Mouse (Mus musculus) T-helper 2 cell (primary cell): ENCODE measurements at regions not wholly inside any gene's neighbourhood (a gene's known extent, or its start where the extent isn't known, plus 50 kb on each side); places are given as distances from the start of the nearest gene placed in this dataset.

Experiments used
- in situ Hi-C: fragments of 300-600 bp; cut with MboI, MseI; formaldehyde crosslinking; loops from one replicate; pipeline ENCODE4 v1.15.1; 2025; ENCODE audit warnings: high pct_unique_total_duplicates

DNA sequence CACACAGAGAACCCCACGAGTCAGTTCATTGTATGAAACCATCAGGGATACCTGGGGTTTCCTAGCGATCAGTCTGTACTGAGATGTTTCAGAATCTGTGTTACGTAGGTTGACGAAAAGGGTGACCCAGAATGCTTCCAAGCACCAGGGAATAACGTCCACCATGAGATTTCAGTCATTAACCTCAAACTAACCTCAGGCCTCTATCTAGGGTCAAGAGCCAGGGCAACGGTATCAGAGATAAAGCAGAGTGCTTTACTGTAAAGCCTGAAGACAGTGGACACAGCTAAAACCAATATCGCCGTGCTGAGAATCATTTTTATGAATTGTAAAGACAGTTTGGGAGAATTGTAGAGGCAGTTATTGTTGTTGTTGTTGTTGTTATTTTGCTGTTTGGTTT is 52.9 kb upstream of the Errfi1 start:
- in situ Hi-C loops, result no loop called here

DNA sequence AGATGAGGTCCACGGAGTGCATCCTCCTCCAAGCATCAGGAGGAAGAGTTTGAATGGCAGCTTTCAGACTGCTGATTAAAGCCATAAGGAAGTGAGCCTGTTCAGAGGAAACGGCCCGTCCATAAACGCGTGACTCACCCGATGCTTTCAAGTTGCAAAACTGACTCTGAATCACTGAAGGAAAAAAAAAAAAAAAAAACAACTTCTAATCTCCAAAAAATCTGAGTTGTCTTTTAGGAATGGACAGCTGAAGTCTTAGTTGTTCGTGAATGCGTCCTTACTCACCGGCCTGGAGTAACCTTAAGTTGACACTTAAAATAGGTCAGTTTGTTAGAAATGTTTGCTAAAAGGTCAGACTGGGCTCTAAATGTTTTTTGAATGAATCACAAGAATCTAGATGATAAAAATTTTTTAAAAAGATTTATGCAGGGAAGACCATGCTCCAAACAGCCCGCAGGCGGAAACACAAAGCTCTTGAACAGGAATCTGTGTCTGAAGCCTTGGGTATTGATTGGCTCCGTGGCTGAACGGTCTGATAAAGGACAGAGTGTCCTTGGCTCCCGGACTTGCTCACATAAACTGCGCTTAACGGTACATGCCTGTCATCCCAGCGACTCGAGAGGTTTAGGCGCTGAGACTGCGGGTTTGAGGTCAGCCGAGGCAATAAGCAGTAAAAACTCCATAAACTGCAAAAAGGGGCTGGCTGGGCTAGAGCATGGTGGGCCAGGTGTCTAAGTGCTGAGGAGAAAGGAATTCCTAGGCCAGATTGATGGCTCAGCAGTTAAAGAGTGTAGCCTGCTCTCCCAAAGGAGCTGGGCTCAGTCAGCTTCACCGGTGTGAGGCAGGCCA is 53.9 kb upstream of the Errfi1 start:
- in situ Hi-C loops, result no loop called here

DNA sequence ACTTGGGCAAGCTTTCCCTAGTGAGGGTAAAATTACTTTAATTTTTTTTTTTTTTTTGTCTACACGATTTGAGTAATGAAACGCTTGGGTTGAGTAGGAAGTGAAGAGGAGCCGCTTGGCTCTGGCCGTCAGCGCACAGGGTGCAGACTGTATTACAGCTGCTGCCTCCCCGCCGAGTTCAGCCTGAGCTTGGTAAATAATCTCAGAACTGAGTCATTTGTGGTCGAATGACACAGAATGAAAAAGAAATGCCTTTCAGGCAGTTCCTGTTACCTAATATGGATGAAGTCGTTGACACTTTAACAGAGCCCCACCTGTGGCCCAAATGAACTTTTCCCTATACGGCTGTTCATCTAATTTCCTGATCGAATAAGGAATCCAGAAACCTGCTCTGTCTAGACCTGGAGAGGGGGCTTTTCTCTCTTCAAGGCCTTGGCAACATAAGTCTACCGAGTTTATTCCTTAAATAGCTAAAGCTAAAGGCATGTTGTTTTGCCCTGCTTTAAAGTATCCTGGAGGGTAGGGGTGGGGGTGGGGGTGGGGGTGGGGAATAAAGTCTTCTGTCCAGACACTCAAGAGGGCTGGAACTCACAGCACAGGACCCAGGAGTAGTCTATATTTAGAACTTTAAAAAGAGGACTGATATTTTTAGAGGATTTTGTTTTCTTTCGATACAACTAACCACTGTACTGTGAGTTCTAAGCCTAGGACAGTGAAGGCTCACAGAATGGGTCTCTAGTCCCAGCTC is 54.8 kb upstream of the Errfi1 start:
- in situ Hi-C loops, result no loop called here

DNA sequence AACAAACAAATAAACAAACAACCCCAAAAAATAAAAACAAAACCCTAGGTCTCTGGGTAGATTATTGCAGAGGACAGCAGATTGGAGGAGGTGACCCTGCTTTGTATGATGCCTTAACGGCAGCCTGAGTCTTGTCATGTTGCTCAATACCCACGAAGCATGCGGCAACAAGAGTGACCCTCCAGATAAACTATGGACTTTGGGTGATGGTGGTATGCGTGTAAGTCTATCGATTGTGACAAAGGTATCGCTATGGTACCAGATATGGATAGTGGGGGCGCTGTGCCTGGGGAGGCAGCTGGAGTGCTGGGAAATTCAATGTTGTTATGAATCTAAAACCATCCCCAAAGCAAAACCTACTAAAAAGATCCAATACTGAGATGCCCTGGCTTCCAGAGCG is 55.4 kb upstream of the Errfi1 start:
- in situ Hi-C loops, result no loop called here

DNA sequence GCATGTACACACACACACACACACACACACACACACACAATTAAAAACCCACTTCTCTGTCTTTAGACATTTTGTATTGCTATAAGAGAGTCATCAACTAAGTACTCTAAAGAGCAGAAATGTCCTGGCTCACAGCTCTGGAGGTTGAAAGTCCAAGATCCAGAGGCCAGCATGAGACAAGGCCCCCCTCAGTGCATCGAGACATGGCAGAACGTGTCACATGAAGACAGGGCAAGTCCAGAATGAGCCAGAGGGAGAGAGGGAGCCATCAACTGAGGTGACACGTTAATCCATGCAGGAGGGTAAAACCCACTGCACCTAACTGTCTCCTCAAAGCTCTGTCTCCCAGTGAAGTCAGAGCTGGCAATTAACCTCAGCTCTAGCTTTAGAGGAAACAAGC is 56.7 kb upstream of the Errfi1 start:
- in situ Hi-C loops, result no loop called here

DNA sequence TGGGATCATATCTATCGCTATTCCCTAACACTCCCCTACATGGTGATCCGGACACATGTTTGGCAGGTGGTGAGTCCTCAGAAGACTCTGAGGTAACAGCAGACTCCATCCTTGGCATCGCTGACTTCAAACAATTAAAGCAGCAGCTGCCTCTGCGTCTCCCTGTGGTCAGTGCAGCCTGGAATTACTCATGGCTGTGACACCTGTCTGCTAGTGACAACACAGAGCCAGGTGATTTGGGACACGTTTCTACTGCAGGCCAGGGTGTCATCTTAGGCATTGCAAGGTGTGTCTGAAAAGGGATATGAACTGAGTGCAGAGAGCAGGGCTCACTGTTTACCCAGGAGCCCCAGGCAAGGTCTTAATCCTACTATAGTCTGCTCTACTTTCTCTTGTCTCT is 58.8 kb upstream of the Errfi1 start:
- in situ Hi-C loops, result no loop called here

DNA sequence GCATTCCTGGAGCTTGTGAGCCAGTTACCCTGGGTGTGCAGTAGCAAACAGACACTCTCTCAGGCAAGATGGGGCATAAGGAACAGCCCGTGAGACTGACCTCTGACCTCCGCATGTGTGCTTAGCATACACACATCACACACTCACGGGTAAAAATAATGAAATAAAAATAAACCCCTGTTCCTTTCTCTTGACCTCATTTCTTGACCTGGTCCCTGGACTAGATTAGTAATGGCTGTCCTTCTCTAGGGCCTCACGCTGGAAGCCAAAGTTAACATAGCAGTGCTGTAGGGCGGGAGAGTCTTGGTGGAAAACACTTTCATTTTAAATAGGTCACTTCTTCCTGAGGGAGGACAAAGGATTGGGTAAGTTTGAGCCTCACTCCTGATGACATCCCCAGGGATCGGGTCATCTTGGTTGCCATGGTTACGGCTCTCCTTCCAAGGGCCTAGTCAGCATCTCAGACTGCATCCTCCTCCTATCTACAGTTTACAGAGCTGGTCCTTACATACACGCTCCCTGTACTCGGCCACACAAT is 59.4 kb upstream of the Errfi1 start:
- in situ Hi-C loops, result no loop called here

DNA sequence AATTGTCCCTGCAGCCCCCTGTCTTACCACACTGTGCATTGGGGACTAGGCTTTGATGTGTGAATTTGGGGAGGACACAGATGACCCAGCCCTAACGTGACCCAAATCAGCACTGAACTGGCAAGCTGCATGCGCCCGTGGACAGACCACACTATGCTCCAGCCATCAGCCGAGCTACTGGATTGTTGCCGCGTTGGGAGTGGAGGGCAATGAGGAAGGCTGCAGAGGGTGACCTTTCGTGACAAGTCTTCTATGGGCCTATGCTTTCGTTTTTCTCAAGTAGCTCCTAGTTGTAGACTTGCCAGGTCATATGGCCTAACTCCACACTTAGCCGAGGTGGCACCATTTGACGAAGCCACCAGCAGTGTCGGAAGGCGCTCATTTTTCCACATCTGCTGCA is 60.6 kb upstream of the Errfi1 start:
- in situ Hi-C loops, result no loop called here

DNA sequence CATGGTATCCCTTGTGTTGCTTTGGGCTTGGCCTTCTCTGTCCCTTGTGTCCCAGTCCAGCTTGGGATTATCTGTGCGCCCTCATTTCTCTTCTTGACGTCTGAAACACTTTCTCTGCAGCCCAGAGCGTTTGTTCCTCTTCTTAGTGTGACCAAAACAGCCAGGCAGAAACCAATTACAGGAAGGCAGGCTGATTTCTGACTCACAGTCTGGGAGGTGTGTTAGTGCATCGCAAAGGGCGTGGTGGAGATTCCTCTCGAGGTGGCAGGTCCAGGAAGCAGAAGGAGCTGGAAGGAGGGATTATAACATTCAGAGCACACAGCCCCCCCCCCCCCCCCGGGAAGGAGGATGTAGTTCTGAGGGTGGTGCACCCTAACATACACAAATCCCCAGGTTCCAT is 64.6 kb upstream of the Errfi1 start:
- in situ Hi-C loops, result no loop called here

DNA sequence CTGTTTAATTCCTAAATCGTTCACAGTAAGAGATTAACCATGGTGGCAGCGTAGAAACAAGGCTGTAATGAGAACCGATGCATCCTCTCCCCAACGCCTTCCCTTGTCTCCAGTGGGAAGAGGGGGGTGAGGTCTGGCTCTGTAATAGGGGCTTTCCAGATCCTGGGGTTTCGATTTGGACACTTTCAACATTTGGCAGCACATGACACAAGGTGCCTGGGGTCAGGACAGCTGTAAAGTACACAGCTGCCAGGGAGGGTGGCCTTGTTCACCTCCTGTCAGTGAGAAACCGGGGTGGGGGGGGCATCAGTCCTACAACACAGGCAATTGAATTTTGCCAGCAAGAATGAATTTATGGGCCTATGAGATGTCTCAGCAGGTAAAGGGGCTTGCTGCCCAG is 66.6 kb upstream of the Errfi1 start:
- in situ Hi-C loops, result no loop called here

DNA sequence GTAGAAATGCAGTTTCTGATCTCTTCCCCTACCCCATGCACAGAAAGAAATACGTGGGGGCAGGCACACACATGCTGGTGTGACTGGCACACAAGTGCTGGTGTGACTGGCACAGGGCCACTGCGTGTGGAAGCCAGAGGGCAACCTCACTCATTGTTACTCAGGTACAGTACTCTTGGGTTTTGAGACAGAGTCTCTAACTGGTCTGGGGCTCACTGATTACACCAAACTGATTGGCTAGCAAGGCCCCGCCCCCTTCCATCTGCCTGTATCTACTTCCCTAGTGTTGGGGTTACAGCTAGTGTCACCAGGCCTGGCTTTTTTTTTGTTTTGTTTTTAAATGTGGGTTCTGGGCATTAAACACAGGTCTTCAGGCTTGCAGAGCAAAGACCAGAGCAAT is 67.1 kb upstream of the Errfi1 start:
- in situ Hi-C loops, result no loop called here

DNA sequence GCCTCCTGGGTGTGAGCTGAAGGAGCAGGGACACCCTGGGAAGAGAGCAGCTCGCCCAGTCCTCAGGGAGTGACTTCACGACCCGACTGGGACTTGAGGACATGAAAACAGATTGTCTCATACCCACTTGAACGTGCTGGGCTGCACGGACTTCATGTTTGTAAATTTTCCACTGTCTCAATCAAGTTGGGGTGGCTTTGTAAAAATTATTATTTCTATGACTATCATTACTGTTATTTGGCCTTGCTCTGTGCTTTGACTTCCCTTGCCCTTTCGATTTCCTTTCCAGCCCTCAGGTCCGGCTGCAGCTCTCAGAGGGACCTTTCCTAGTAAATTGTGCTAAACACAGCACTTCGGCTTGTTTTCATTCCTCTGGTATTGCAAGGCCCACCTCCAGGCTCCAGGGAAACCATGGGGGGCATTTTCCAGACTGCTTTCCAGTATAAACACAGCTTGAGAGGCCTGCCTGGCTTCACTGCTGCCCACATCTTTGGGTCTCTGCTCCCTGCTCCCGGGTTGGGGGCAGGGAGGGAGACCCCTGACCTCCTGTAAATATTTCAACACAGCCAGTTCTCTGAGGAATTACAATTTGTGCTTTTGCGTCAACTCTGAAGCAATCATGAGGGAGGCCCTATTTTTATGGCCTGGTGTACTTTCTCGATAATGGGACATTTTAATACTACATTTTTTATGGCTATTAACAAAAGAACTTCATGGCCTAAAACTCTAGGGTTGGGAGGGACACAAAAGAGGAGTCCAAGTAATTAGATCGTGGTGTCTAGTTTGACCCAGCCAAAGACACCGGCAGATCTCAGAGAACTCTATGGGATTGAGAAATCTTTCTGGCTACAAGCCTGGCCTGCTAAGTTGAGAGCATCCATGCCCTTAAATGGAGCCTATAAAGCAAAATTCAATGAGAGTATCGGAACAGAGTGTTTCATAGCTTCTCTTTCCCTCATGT is 68.9 kb upstream of the Errfi1 start:
- in situ Hi-C loops, result no loop called here

DNA sequence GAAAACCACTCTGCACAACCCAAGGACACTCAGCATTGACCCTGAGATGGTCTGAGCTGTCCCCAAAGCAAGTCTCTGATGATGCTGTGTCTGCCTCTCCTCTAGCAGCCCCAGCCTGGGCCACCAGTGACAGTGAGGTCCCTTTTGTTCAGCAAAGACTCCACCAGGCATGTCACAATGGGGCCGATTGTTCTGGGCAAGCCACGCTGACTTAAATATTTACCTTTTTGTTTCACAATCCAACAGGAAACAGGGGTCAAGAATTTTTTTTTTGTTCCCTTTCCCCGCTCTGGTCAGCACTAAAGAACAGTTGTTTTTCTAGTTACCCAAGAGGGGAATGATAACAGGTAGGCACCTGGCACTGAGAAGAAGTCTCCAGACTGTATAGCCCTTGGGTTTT is 72.4 kb upstream of the Errfi1 start:
- in situ Hi-C loops, result no loop called here

DNA sequence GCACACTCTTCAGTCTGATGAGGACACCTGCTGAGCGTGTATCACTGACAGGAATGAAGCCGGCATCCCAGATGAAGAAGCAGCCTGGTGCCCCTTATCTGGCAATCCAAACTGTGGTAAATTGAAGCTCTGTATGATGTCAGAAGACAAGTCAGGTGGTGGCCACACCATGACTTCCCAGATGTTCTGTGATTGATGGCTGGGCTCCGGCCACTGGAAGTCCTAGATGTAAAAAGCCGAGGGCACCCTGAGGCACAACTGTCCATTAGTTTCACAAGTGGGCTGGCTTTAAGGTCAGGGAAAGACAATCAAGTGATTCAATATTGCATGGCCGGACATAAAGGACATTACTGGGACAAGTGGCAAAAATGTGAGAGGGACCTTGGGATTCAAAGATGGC is 74.4 kb upstream of the Errfi1 start:
- in situ Hi-C loops, result no loop called here

DNA sequence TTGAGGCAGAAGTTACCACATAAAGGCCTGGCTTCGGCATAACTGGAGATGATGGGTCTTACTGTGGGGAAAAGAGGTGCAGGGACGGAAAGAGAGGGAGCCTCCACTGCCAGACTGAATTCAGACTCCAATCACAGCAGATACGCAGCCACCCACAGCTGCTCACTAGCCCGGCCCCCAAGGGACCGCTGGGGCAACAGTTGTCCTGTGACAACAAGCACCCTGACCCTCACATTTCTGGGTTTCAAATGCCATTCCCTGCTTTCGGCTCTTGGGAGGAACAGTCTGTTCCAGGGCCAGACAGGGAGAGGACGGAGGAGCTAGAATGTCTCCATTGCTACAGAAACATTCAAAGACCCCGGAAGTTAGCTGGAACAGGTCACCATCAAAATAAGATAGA is 75.0 kb upstream of the Errfi1 start:
- in situ Hi-C loops, result no loop called here

DNA sequence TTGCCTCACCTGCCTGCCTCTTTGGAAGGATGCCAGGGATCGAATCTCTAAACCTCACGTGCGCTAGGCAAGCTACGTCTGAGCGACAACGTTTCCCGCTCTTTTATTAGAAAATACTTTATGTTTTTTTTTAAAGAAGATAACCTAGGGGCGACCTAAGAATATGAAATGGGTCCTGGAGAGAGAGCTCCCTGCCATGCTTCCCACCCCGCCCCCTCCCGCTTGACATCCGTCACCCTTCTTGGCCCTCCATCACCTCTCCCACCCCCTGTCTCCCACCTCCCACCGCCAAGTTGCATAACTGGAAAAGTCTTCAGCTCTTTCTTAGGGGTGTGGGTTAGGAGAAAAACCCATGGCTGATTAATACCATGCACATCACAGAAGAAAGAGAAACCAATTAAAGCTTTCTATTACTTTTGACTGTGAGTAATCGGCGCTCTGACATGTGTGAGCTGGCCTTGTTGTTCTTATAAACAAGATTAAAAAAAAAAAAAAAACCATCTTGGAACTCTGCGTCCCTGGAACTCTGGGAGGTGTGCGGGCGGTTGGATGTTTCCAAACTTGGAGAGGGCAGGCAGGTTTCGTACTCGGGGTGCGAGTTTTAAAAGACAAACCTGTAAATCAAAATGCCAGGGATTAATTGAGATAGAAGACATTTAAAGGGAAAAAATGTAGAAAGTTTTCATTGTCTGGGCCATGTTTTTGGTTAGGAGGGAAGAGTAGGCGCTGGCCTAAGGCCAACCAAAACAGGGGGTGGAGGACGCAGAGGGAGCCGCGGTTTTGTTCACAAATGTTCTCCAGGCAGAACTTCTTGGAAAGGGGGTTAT is 77.8 kb upstream of the Errfi1 start:
- in situ Hi-C loops, result no loop called here

DNA sequence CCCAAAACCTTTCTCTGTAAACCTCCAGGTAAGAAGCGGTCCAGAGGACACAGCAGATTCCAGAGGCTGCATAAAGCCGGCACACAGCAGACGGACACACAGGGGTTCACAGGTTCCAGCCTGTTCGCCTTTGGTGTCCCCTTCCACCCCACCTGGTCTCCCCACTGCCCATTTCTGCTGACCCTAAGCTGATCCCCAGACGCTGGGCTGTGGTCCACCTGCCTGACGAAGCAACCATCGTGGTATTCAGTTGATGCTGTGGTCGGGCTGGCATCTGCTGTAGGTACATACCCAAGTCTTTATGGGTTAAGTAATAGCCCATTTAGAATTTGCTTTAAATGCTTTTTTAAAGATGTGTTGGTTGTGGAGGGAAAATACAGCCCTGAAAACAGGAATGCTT is 78.4 kb upstream of the Errfi1 start:
- in situ Hi-C loops, result no loop called here

DNA sequence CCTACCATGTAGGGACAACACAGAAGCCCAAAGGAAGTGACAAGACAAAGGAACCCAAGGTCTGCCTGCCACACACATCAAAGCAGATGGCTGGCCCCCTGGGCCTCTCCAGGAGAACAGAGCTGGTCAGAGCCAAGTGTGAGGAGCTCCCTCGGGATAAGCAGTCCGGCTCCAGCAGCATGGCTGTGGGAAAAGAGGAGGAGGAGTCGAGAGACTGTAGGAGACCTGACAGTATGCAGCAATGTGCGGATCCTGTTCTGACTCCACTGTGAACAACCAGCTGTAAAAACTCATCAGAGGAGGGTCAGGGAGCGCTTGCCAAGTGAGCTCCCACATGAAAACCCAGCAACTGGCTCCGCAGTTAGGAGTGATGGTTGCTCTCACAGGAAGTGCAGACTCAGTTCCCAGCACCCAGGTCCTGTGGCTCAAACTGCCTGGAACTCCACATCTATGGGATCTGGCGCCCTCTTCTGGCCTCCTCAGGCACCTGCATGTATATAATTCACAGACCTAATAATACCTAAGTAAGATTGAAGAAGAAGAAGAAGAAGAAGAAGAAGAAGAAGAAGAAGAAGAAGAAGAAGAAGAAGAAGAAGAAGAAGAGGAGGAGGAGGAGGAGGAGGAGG is 79.3 kb upstream of the Errfi1 start:
- in situ Hi-C loops, result no loop called here

DNA sequence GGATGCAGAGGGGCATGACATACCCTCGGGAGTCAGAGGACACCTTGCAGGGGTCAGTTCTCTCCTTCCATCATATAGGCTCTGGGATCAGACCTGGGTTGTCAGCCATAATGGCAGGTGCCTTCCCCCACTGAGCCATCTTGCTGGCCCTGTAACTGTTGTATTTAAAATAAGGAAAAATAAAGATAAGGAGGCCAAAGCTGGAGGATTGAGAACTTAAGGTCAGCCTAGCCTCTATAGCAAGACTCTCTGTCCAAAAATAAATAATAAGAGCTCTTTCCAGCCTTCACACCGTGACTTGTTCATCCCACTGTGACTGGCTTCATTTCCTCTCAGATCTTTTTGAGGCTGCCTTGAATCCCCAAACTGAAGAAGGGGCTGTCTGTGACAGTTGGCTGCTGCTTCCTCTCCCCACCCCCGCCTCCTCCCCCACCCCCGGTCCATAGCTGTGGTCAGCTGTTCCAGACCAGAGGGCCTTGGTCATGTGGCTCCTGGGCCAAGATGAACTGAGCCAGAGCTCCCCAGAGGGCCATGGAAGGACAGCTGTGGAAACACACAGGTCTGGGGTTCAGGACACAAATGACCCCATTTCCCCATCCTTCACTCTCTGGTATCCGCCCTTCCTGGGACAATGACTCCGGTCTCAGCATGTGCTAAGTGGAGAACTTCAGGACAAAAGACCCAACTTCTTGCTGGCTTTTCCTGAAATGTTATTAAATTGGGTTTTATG is 81.6 kb upstream of the Errfi1 start:
- in situ Hi-C loops, result no loop called here

DNA sequence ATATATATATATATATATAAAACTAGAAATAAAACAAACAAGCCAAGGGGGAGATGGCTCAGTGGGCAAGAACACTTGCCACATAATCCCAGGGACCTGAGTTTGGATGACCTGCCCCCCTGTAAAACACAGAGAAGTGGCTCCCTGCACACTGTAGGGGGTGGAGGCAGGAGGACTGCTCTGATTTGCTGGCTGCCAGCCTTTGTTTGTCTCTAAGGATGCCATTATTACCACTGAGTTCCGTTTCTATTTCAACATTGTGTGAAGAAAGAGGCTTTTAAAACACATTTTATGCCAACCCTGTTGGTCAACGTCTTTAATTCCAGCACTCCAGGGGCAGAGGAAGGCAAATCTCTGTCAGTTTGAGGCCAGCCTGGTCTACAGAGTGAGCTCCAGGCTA is 82.2 kb upstream of the Errfi1 start:
- in situ Hi-C loops, result no loop called here
